Mouse (Mus musculus): Measurements from ENCODE around the gene Vpreb2.
"Not testable (repeated sequence)": the region's sequence is repeated elsewhere in the genome, so short reads cannot be mapped to it uniquely, and the experiment has no call there.

Vpreb2 gene

GRCm38 (mm10) chr16:17980128-17980527 lies at the start of gene Vpreb2:
Gene Vpreb2, plus strand, starts transcription at chr16:17980428.
- DNase-seq (ENCODE audit: low spot score) = no peak

- no peak for DNase-seq (ENCODE audit: low spot score)
Measured at GRCm38 (mm10) chr16:17931906-17932460, 48.2 kb upstream of the Vpreb2 start.

- no peak for DNase-seq (ENCODE audit: low spot score)
Measured at GRCm38 (mm10) chr16:17933594-17934444, 46.4 kb upstream of the Vpreb2 start.

GRCm38 (mm10) chr16:17934445-17934910 lies 45.8 kb upstream of the Vpreb2 start:
- no peak for DNase-seq (ENCODE audit: low spot score)

- DNase-seq (ENCODE audit: low spot score) = no peak
Measured at GRCm38 (mm10) chr16:17936776-17937175, 43.5 kb upstream of the Vpreb2 start.

GRCm38 (mm10) chr16:17938187-17938586 lies 42.0 kb upstream of the Vpreb2 start:
- DNase-seq (ENCODE audit: low spot score) = no peak

- peak; percentile 77 for DNase-seq (ENCODE audit: low spot score)
Measured at GRCm38 (mm10) chr16:17938821-17939220, 41.4 kb upstream of the Vpreb2 start.

GRCm38 (mm10) chr16:17939255-17939751 lies 40.9 kb upstream of the Vpreb2 start:
- DNase-seq (ENCODE audit: low spot score) = no peak

- DNase-seq (ENCODE audit: low spot score) = no peak
Measured at GRCm38 (mm10) chr16:17943466-17943865, 36.8 kb upstream of the Vpreb2 start.

GRCm38 (mm10) chr16:17945081-17945831 lies 35.0 kb upstream of the Vpreb2 start:
- DNase-seq (ENCODE audit: low spot score) = no peak

DNA sequence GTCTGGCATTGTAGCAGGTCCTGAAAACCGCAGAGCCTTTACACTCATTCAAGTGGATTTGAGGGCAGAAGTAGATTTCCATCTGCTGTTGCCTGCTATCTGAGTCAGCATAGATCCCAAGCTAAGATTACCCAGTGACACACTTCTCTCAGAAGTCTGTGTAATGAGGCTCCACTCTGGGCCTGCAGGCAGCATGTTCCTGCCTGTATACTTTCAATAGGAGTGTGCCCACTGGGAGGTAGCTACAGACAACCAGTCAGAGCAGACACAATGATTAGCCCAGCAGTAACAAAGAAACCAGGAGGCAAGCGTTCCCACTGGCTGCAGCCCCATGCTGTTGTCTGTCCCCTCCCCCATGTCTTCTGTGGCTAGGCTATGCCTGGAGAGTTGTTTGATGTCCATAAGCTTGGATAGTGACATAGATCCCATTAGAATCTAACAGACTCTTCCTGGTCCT lies 30.8 kb upstream of the Vpreb2 start:
- no peak for DNase-seq (ENCODE audit: low spot score)

DNA sequence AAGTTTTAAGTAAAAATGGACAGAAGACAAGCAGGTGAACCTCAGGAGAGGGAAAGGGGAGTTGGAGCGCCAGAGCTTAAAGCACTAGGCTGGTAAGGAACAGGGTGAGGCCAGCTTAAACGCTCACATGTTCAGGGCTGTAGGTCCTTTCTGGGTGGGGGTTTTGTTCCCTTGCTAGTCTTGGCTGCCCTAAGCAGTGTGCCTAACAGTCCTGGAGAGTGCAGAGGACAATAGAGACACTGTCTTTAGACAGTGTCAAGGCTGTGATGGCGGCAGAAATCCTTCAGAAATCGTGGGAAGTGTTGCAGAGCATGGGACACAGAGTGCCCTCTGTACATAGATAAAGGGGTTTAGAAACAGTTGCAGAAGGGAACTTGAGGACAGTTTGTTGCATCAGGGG lies 30.2 kb upstream of the Vpreb2 start:
- no peak for DNase-seq (ENCODE audit: low spot score)

DNA sequence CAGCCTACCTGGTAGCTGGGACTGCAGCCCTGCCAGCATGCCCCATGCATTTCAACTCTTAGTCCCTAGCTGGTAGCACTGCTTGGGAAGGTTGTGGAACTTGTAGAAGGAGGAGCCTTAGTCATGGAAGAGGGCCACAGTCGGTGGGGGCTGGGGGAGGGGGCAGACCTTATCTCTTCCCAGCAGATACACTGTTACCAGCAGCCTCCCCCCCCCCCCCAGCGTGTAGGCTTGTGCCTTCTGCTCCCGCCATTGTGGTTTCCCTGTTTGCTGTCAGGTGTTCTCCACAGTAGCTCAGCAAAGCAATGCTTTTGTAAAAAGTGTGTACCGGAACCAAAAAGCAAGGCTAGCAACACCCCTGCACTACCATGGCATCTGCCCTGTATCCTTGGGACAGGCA lies 28.6 kb upstream of the Vpreb2 start:
- DNase-seq (ENCODE audit: low spot score) = no peak

DNA sequence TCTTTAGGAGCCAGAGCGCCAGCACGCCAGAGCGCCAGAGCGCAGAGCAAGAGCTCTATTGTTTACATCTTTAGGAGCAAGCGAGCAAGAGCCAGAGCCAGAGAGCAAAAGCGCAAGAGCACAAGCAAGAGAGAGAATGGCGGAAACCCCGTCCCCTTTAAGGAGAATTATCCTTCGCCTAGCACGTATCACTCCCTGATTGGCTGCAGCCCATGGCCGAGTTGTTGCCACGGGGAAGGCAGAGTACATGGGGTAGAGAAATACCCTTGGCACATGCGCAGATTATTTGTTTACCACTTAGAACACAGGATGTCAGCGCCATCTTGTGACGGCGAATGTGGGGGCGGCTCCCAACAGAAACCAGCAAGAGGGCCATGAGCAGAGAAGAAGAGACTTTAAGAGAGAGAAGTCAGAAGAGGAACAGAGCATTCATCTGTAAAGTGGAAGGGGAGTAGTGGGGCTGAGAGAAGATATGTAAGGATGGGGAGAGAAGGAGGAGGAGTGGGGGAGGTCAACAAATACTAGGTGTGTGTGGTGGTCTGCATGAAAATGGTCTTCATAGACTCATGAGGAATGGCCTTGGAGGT lies 24.1 kb upstream of the Vpreb2 start:
- DNase-seq (ENCODE audit: low spot score) = not testable (repeated sequence)

GRCm38 (mm10) chr16:17962091-17962490 lies 18.1 kb upstream of the Vpreb2 start:
- no peak for DNase-seq (ENCODE audit: low spot score)

GRCm38 (mm10) chr16:17971853-17972252 lies 8.4 kb upstream of the Vpreb2 start:
- no peak for DNase-seq (ENCODE audit: low spot score)

- DNase-seq (ENCODE audit: low spot score) = not testable (repeated sequence)
Measured at GRCm38 (mm10) chr16:17977840-17978239, 2.4 kb upstream of the Vpreb2 start.

DNA sequence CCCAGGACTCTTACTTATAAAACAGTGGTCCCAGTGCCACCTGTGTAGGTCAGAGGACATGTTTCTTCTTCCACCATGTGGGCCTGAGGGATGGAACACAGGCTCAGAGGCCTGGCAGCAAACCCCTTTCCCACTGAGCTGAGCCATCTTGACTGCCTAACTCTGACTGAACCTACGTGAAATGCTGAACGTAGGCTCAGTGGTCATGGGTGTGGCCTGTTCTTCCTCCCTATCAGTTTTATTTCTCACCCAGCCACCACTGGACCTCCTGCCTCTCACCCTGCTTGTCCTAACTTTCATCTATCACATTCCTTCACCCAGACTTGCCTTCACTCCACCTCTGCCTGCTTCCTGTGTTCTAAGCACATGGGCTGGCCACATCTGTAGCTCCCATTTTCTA lies 3.0 kb downstream of the Vpreb2 start:
- no peak for DNase-seq (ENCODE audit: low spot score)

DNA sequence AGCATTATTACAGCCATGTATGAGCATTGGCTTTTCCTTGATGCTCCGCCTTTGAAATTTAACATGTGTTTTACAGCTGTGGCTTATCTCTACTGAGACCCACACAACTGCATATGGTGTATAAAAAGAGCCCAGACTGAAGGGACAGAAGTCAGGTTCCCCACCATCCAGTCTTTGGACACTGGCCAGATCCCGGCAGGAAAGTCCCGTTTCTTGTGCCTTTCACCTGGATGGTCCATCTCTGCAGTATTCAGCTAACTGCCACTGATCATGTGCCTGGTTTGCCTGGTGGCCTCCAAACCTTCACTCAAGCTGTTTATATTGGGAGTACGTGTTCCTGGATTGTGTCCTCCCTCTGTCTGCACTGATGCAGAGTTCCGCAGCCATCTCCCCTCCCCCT lies 4.0 kb downstream of the Vpreb2 start:
- DNase-seq (ENCODE audit: low spot score) = no peak

DNA sequence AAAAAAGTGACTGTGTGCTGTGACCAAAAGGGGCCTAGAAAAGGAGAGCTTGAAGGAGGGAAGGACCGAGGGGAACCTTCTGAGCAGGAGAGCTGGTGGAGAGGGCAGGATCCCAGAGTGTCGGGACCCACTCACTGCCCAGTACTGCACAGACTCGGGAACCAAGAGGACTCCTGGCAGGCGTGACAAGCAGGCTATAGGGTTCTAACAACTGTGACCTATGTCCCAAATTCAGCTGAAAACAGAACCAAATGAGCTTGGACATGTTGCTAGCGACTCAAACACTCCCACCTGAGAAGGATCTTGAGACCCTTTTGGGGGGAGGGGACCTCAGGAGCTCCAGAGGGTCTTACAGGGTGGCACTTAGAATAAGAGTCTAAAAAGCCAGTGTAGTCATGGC lies 4.8 kb downstream of the Vpreb2 start:
- DNase-seq (ENCODE audit: low spot score) = no peak

DNA sequence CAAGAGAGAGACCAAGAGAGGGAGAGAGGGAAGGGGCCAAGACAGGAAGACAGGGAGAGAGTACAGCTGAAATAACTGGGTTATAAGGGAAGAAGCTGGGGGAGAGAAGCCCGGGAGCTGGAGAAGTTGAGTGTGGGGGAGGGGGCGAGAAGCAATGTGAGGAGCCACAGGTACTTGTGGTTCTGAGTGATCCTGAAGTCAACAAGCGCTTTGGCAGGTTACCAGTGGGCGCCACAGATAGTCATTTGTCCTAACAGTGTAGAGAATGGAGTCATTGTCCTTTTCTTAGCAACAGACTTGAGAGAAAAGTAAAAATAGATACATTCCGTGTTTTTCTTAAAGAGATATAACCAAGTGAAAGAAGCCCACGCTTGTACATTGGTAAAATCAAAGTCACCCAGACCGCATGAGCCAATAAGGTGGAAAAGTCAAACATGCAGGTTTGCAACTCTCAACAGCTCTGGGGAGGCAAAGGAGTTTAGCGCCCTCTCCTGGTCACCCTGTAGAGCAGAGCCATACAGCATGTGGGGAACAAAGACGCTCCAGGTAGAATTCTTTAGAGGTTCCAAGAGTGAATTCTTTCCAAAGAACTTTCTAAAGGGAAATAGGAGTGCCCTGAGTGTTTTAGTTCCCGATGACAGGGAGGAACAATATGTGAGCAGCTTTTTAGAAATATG lies 6.4 kb downstream of the Vpreb2 start:
- peak; percentile 35 for DNase-seq (ENCODE audit: low spot score)

DNA sequence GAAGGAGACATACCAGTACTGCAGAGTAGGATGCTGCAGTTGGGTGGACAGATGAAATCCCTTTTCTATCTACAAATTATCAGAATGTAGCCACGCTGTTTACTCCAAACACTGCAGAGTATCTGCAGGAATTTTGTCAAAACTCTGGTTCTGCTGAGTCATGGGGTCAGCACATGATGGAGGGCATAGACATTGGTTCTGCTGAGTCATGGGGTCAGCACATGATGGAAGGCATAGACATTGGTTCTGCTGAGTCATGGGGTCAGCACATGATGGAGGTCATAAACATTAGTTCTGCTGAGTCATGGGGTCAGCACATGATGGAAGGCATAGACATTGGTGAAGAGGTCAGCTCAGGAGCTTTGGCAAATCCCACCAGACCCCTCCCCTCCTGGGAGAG lies 7.5 kb downstream of the Vpreb2 start:
- DNase-seq (ENCODE audit: low spot score) = no peak

Measured in ovary, postnatal 36 days (tissue).